Mouse (Mus musculus) liver, postnatal 0 days (tissue): ENCODE data around the gene Fanca.

ENCODE experiments used
- CTCF ChIP-seq: sonication (generic); IDR thresholded peaks from 2 replicates; pipeline ENCODE4 v1.5.1; 2016; ENCODE audit warnings: antibody characterized with exemption, low read depth
- EP300 ChIP-seq: IDR thresholded peaks from 2 replicates; pipeline ENCODE4 v1.6.1; 2016; ENCODE audit warnings: antibody characterized with exemption, low read depth, mild to moderate bottlenecking

DNA sequence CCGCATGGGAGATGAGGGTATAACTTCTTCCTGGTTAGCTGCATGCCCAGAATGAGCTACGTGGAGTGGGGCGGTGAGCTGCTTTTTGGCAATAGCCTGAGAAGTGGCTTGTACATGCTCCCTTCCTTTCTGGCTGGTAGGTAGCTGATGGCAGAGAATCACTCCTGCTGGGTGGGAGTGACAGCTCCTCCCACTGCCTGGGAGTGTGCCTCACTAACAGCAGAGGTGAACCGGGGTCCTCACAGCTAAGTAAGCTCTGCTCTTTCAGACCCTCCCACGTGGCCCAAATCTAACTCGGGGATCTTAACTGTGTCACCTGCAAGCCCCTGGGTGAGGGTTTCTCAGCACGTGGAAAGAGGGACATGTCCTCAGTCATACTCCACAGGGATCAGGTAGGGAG lies 85.8 kb downstream of the Fanca start:
- TF ChIP-seq CTCF (no peak), EP300 (no peak)
